Mouse (Mus musculus) heart, embryonic 14.5 days (tissue): Measurements from ENCODE around the gene H2al1b. TPM values are rescaled to one million over a fixed set of nuclear protein-coding genes. Genes with fewer than 3 reads are reported as not detected.
A peak's percentile ranks its signal among the peaks of the same experiment; 100 is the strongest.
"Not testable (repeated sequence)": the region's sequence is repeated elsewhere in the genome, so short reads cannot be mapped to it uniquely, and the experiment has no call there.

Experiments used
- ATAC-seq: fragments of 200-750 bp; cut with Nextera tagmentation; 2 replicates; pipeline ENCODE4 v1.8.0; 2017; ENCODE audit warnings: low read depth, moderate TSS enrichment; ENCODE audit not compliant: insufficient number of reproducible peaks, insufficient read depth, low FRiP score
- H3K27ac ChIP-seq, 2 experiments: fragments of 200-500 bp in 1 of 2; fragments of 300-500 bp in 1 of 2; sonication (generic) in 1 of 2; replicated peaks in 1 of 2; 2 replicates each; pipeline ENCODE4 v1.5.1; 2012 to 2014; ENCODE audit warnings: low read depth in 2 of 2, low read length in 2 of 2, control low read depth in 1 of 2, mild to moderate bottlenecking in 1 of 2, mixed read lengths in 1 of 2; ENCODE audit not compliant: control insufficient read depth in 1 of 2, insufficient read depth in 1 of 2
- H3K27me3 ChIP-seq: fragments of 300-500 bp; sonication (generic); 2 replicates; pipeline ENCODE4 v1.6.1; 2014; ENCODE audit warnings: mild to moderate bottlenecking, low read length, control low read depth; ENCODE audit not compliant: control insufficient read depth, insufficient read depth
- H3K36me3 ChIP-seq: fragments of 300-500 bp; sonication (generic); 2 replicates; pipeline ENCODE4 v1.6.1; 2014; ENCODE audit warnings: mild to moderate bottlenecking, control low read depth, low read length, mixed read lengths; ENCODE audit not compliant: control insufficient read depth, insufficient read depth
- H3K4me1 ChIP-seq, 2 experiments: fragments of 200-500 bp in 1 of 2; fragments of 300-500 bp in 1 of 2; sonication (generic) in 1 of 2; 2 replicates each; pipeline ENCODE4 v1.6.1; 2012 to 2014; ENCODE audit warnings: low read length in 2 of 2, control low read depth in 1 of 2, mixed read lengths in 1 of 2; ENCODE audit not compliant: control insufficient read depth in 2 of 2, insufficient read depth in 2 of 2
- H3K4me2 ChIP-seq: fragments of 300-500 bp; sonication (generic); 2 replicates; pipeline ENCODE4 v1.6.1; 2014; ENCODE audit warnings: mild to moderate bottlenecking, low read length
- H3K4me3 ChIP-seq, 2 experiments: fragments of 200-500 bp in 1 of 2; fragments of 300-500 bp in 1 of 2; sonication (generic) in 1 of 2; 2 replicates each; pipeline ENCODE4 v1.5.1; 2012 to 2014; ENCODE audit warnings: low read length in 2 of 2, mild to moderate bottlenecking in 2 of 2, control low read depth in 1 of 2, low read depth in 1 of 2, moderate library complexity in 1 of 2; ENCODE audit not compliant: control insufficient read depth in 1 of 2, insufficient read depth in 1 of 2
- H3K9ac ChIP-seq: fragments of 300-500 bp; sonication (generic); 2 replicates; pipeline ENCODE4 v1.6.1; 2014; ENCODE audit warnings: mild to moderate bottlenecking, low read length
- H3K9me3 ChIP-seq: fragments of 300-500 bp; sonication (generic); 2 replicates; pipeline ENCODE4 v1.6.1; 2016; ENCODE audit warnings: low read length, control low read depth; ENCODE audit not compliant: control insufficient read depth
- WGBS: fragments of 180-500 bp; shearing (Covaris S2); extraction: QIAGEN DNeasy Blood & Tissue Kit; methylation state at CpG from one replicate; pipeline ENCODE4 v1.1.7; 2014; 5-methylcytosine and 5-hydroxymethylcytosine counted together
- polyA plus RNA-seq: library from polyadenylated mRNA; unstranded; fragments of >200 nt; fragmentation: Nextera tagmentation; extraction: Ambion mirVana; gene quantifications from 2 replicates; pipeline ENCODE4 v1.2.1, GENCODE M21; 2014

The H2al1b gene
- polyA plus RNA-seq = not detected in 2 replicates

DNA sequence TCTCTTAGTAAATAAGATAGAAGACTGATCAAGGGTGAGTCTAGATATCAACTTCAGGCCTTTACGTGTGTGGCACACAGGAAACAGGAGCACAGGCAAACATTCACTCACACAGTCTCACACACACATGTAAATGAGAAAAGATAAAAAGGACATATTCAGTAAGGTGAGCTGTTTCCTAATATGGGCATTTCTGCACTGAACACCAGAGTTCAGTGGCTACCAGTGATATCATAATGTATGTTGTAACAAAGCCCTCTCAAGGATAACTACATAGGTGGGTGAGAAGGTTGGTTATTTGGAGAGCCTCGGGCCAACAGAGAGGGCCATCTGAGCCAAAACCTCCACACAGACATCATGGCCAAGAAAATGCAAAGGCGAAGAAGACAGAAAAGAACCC, at the start of gene H2al1b:
H2al1b (plus strand) TSS at position 301 of the 400 bp plus-strand sequence.
- not testable (repeated sequence) for H3K9me3 ChIP-seq, H3K4me1 ChIP-seq, H3K27ac ChIP-seq, ATAC-seq, H3K36me3 ChIP-seq, H3K4me2 ChIP-seq, H3K27me3 ChIP-seq, H3K4me3 ChIP-seq, H3K9ac ChIP-seq
- 75% methylated on average over 1 of the region's 3 CpGs for WGBS

GRCm38 (mm10) chrX:11254062-11254461, 48.2 kb upstream of the H2al1b start:
- Histone ChIP-seq H3K36me3 (no peaks in the 10 kb centered on the region), H3K27ac (peak overlapping the region; percentile 45 to 61; a peak in 3 of 4 replicates), H3K9me3 (no peaks in the 10 kb centered on the region), H3K27me3 (no peaks in the 10 kb centered on the region; the same call in 1 of the 2 replicates), H3K4me3 (no peak overlapping the region), H3K4me1 (no peaks in the 10 kb centered on the region; a peak in 1 of 4 replicates), H3K4me2 (no peak overlapping the region), H3K9ac (no peak overlapping the region)
- no peak for ATAC-seq
- 51% methylated on average over 5 of the region's 5 CpGs for WGBS

DNA sequence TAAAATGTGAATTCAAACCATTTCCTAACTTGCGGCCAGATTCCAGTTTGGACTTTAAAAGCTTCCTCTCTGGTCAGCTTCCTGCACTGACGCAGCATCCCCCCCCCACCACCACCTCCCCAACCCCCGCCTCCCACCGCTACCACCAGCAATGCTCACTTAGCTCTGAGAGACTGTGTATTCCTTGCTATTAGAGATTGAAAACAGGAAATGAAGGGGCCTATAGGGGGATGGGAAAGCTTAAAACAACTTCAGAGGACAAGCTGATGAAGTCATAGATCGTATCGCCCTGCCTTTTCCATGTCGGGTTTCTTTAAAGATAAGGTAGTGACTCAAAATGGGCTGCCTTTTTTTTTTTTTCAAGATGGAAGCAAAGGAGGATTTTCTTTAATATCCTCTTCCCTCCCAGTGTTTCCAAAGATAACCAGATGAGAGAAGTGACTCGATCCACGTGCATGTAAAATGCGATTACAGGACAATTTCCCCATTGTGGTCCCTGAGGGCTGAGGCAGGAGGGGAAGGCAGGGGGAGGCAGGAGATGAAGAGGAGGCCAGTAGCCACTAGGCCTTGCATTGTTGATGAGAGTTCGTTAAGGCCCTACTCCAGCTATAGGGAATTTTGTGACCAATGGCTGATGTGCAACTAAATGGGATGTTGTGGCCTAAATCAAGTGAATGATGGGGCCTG, 47.6 kb upstream of the H2al1b start:
- H3K27me3 ChIP-seq = no peaks in the 10 kb centered on the region; the same call in 1 of the 2 replicates
- H3K4me1 ChIP-seq = no peaks in the 10 kb centered on the region; a peak in 1 of 4 replicates
- H3K36me3 ChIP-seq = no peaks in the 10 kb centered on the region
- no peak overlapping the region for H3K4me3 ChIP-seq
- no peak overlapping the region for H3K4me2 ChIP-seq
- H3K27ac ChIP-seq = peak overlapping the region in 1 of 2 experiments; percentile 61; a peak in 2 of 4 replicates
- ATAC-seq = 0 out of 2 replicates have a peak, but pooled peaks have one; percentile 35
- 46% methylated on average over 11 of the region's 11 CpGs for WGBS
- H3K9ac ChIP-seq = no peak overlapping the region
- H3K9me3 ChIP-seq = no peaks in the 10 kb centered on the region

DNA sequence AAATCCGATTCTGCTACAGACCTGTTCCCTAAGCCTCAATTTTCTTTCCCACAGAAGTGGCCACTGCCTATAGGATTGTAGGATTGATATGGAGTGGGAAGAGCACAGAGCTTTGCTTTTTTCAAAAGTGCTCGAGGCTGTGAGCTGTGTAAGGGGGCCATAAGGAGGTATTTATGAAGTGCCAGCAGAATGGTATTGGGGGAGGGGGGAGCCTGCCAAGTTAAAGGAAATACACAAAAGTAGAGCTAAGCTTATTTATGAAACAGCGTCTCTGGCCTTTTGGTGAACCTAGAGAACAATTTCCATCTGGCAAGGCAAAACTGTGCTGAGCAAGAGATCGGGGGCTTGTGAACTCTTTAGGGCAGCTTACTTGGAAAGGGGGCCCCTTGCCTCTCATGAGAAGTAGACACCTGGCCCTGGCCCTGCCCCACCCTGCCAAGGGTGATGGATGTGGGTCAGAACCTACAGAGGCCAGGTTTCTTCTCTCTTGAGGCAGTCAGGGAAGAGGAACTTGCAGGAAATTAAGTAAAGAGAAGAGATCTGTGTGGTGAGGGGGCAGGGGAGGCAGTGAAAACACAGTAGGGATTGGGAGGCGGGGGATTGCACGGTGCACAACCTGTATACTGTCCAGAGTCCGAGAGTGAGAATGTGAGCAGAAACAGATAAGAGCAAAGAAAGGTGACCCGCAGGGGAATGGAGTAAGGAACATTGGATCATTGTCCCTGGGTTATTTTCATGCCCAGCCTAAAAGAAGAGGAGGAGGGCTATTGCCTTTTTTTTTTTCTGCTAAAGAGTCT, 46.5 kb upstream of the H2al1b start:
- H3K27me3 ChIP-seq = no peaks in the 10 kb centered on the region; the same call in 1 of the 2 replicates
- ATAC-seq = no peak
- no peak overlapping the region for H3K4me3 ChIP-seq
- no peak overlapping the region for H3K4me2 ChIP-seq
- H3K9ac ChIP-seq = no peak overlapping the region
- no peaks in the 10 kb centered on the region for H3K36me3 ChIP-seq
- no peaks in the 10 kb centered on the region for H3K4me1 ChIP-seq
- 48% methylated on average over 8 of the region's 8 CpGs for WGBS
- no peaks in the 10 kb centered on the region for H3K9me3 ChIP-seq
- no peak overlapping the region for H3K27ac ChIP-seq

- H3K27me3 ChIP-seq = peaks cover 5% of the 10 kb centered on the region
- no peaks in the 10 kb centered on the region for H3K4me1 ChIP-seq
- H3K4me2 ChIP-seq = no peak overlapping the region
- no peak for ATAC-seq
- no peak overlapping the region for H3K4me3 ChIP-seq
- 69% methylated on average over 8 of the region's 8 CpGs for WGBS
- no peaks in the 10 kb centered on the region for H3K36me3 ChIP-seq
- no peak overlapping the region for H3K27ac ChIP-seq
- H3K9ac ChIP-seq = no peak overlapping the region
- H3K9me3 ChIP-seq = no peaks in the 10 kb centered on the region
Measured at GRCm38 (mm10) chrX:11264918-11265317, 37.3 kb upstream of the H2al1b start.

DNA sequence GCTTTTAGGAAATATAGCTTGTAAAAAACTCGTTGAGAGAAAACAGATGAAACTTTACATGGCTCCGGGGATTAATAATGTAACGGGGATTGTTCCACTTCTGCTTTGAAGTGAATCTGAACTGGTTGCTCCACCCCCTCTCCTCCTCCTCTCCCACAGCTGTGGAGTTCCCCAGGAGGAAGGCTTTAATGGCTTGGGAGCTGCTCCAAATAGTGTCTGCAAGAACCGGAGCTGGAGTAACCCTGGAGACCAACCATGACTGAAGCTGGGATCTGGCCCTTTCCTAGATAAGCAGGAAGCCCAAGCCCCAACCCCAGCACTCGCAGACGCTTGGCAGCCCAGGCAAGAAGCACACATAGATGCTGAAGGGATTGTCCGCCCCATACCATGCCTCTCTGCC, 34.4 kb upstream of the H2al1b start:
- Histone ChIP-seq H3K4me3 (no peak overlapping the region), H3K36me3 (no peaks in the 10 kb centered on the region), H3K4me2 (no peak overlapping the region), H3K27ac (no peak overlapping the region), H3K9ac (no peak overlapping the region), H3K9me3 (no peaks in the 10 kb centered on the region), H3K27me3 (peaks cover 5% of the 10 kb centered on the region; the same call in 1 of the 2 replicates), H3K4me1 (no peaks in the 10 kb centered on the region)
- 47% methylated on average over 7 of the region's 7 CpGs for WGBS
- no peak for ATAC-seq

DNA sequence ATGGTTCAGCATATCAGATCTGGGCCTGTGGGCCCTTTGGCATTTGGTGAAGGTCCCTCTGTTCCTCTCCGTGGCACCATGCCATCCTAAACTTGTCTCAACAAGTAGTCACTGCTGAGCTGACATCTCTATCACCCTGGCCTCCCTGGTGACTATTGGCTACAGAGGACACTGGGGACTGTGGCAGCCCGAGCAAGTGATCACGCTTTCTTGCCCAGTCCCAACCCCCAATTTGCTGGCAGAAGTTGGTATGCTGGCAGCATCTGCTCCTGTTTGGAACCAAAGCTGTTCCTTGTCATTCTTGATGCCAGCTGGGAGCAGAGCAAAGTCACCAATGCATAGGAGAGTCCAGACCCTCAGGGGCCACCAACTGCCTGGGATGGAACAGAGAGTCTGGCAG, 33.2 kb upstream of the H2al1b start:
- Histone ChIP-seq H3K27ac (no peak overlapping the region), H3K4me3 (no peak overlapping the region), H3K4me2 (no peak overlapping the region), H3K4me1 (no peaks in the 10 kb centered on the region), H3K9ac (no peak overlapping the region), H3K36me3 (no peaks in the 10 kb centered on the region), H3K9me3 (no peaks in the 10 kb centered on the region), H3K27me3 (peaks cover 5% of the 10 kb centered on the region; the same call in 1 of the 2 replicates)
- 73% methylated on average over 3 of the region's 3 CpGs for WGBS
- no peak for ATAC-seq
